Comparison of ENCODE assay signal across 7 mouse cellular contexts in genomic region chr4:53121516-53122227, GRCm38 (mm10). TPM values are rescaled to one million over a fixed set of nuclear protein-coding genes. Genes with fewer than 3 reads are reported as not detected.
A peak's percentile ranks its signal among the peaks of the same experiment; 100 is the strongest.
DNase-seq lines count a peak whose midpoint lies in the region; ATAC-seq and TF ChIP-seq lines count a peak whose summit lies in the region.

No protein-coding gene starts in this region.

- 0 out of 2 replicates have a peak overlapping the region, but pooled peaks have one; percentile 22 for H3K9ac ChIP-seq in liver, postnatal 0 days (replicated peaks)

- peak; percentile 28 for ATAC-seq in liver, postnatal 0 days

- H3K4me2 ChIP-seq in liver, postnatal 0 days (ENCODE audit: low read depth, low read length): no peak overlapping the region

- peak; percentile 74 for TF ChIP-seq EP300 in liver, postnatal 0 days (IDR thresholded peaks at IDR 0.05; ENCODE audit: low read depth)

- peak overlapping the region; percentile 77 for H3K27ac ChIP-seq in liver, postnatal 0 days (ENCODE audit: low read depth)

- H3K9me3 ChIP-seq in liver, postnatal 0 days (ENCODE audit: low read length): no peaks in the 10 kb centered on the region

- H3K27me3 ChIP-seq in liver, postnatal 0 days (ENCODE audit: insufficient read depth, low read length): no peaks in the 10 kb centered on the region

- WGBS in liver, postnatal 0 days (ENCODE audit: insufficient replicate concordance): 29% methylated on average over 7 of the region's 7 CpGs

- H3K4me1 ChIP-seq in liver, postnatal 0 days (ENCODE audit: insufficient read depth): peaks cover 64% of the 10 kb centered on the region

- TF ChIP-seq CTCF in liver, postnatal 0 days (IDR thresholded peaks at IDR 0.05; ENCODE audit: low read depth): no peak

- peak; percentile 18 to 38 for DNase-seq in left cerebral cortex, postnatal 25 days (ENCODE audit: low spot score in 2 of 2)
- no peak for DNase-seq in left cerebral cortex, adult 18-20 months (ENCODE audit: low spot score in 2 of 2)
- DNase-seq in adrenal gland, adult 8-10 months: peak; percentile 58
- peak; percentile 40 for DNase-seq in gastrocnemius, postnatal 25 days
- DNase-seq in liver, postnatal 0 days: peak; percentile 66
- DNase-seq in spleen, postnatal 4 days (ENCODE audit: low spot score in 2 of 2): peak; percentile 68 to 71
- no peak for DNase-seq in thymus, postnatal 4 days

- intact Hi-C loops in left cerebral cortex, postnatal 25 days (cut with DNase I): no loop called here

- no peak overlapping the region for H3K4me3 ChIP-seq in liver, postnatal 0 days (ENCODE audit: low read depth, low read length)

- peaks cover 31% of the 10 kb centered on the region for H3K36me3 ChIP-seq in liver, postnatal 0 days (replicated peaks; ENCODE audit: insufficient read depth, low read length)

RNA-seq across cellular contexts. Expression of gene Abca1, which starts 38.0 kb away (rescaled TPM):
- 10 to 100 TPM; 15.2 to 17.4 TPM for total RNA-seq in left cerebral cortex, postnatal 25 days (2021)
- total RNA-seq in left cerebral cortex, adult 18-20 months (2021): 10 to 100 TPM; 13.6 to 14.7 TPM
- total RNA-seq in adrenal gland, adult 8-10 months (2022): 100 to 1,000 TPM; 145 to 233 (median 191) TPM
- total RNA-seq in gastrocnemius, postnatal 25 days (2021): 1 to 10 TPM; 4.8 to 9.4 TPM
- polyA plus RNA-seq in liver, postnatal 0 days (2015; fragmentation: Nextera tagmentation; extraction: Ambion mirVana): 9.9 and 11.0 TPM in 2 replicates

Comparison
In these comparisons a context has a peak if more than half of its experiments do, and no peak if none do; other contexts are left out.
1. DNase-seq: peak in left cerebral cortex, postnatal 25 days (2 of 2), adrenal gland, adult 8-10 months (single experiment), gastrocnemius, postnatal 25 days (single experiment), liver, postnatal 0 days (single experiment) and spleen, postnatal 4 days (2 of 2); none in left cerebral cortex, adult 18-20 months (0 of 2) and thymus, postnatal 4 days (single experiment).
2. RNA of gene Abca1, which starts 38.0 kb away (total RNA-seq): 145 to 233 TPM in adrenal gland, adult 8-10 months; 15.2 to 17.4 TPM in left cerebral cortex, postnatal 25 days, 13.6 to 14.7 TPM in left cerebral cortex, adult 18-20 months and 4.8 to 9.4 TPM in gastrocnemius, postnatal 25 days; every median in the first group is over 4 times any median in the second.